Mouse (Mus musculus) limb, embryonic 12.5 days (tissue): Measurements from ENCODE around the gene Tspan8. TPM values are rescaled to one million over a fixed set of nuclear protein-coding genes. Genes with fewer than 3 reads are reported as not detected.
A peak's percentile ranks its signal among the peaks of the same experiment; 100 is the strongest.
"Not testable (repeated sequence)": the region's sequence is repeated elsewhere in the genome, so short reads cannot be mapped to it uniquely, and the experiment has no call there.

Experiments used
- ATAC-seq: fragments of 200-750 bp; cut with Nextera tagmentation; 2 replicates; pipeline ENCODE4 v1.8.0; 2017; ENCODE audit warnings: low read depth, moderate TSS enrichment; ENCODE audit not compliant: insufficient number of reproducible peaks, insufficient read depth, low FRiP score, low TSS enrichment
- H3K27ac ChIP-seq: fragments of 300-500 bp; sonication (generic); 2 replicates; pipeline ENCODE4 v1.5.1; 2016; ENCODE audit warnings: mild to moderate bottlenecking, moderate library complexity
- H3K27me3 ChIP-seq: fragments of 300-500 bp; sonication (generic); 2 replicates; pipeline ENCODE4 v1.6.1; 2016; ENCODE audit warnings: mild to moderate bottlenecking, moderate library complexity
- H3K36me3 ChIP-seq: fragments of 300-500 bp; sonication (generic); 2 replicates; pipeline ENCODE4 v1.6.1; 2016; ENCODE audit warnings: mild to moderate bottlenecking, moderate library complexity
- H3K4me1 ChIP-seq: fragments of 300-500 bp; sonication (generic); replicated peaks from 2 replicates; pipeline ENCODE4 v1.6.1; 2016
- H3K4me2 ChIP-seq: fragments of 300-500 bp; sonication (generic); 2 replicates; pipeline ENCODE4 v1.6.1; 2016; ENCODE audit warnings: mild to moderate bottlenecking, moderate library complexity
- H3K4me3 ChIP-seq: fragments of 300-500 bp; sonication (generic); replicated peaks from 2 replicates; pipeline ENCODE4 v1.5.1; 2016; ENCODE audit warnings: mild to moderate bottlenecking
- H3K9ac ChIP-seq: fragments of 300-500 bp; sonication (generic); replicated peaks from 2 replicates; pipeline ENCODE4 v1.6.1; 2016; ENCODE audit warnings: mild to moderate bottlenecking, moderate library complexity
- H3K9me3 ChIP-seq: fragments of 300-500 bp; sonication (generic); 2 replicates; pipeline ENCODE4 v1.6.1; 2016; ENCODE audit warnings: mild to moderate bottlenecking, moderate library complexity
- WGBS: fragments of 180-500 bp; shearing (Covaris S2); methylation state at CpG from one replicate; pipeline ENCODE4 v1.1.7; 2016; 5-methylcytosine and 5-hydroxymethylcytosine counted together
- polyA plus RNA-seq: library from polyadenylated mRNA; unstranded; fragments of >200 nt; fragmentation: Nextera tagmentation; extraction: Ambion mirVana; gene quantifications from 2 replicates; pipeline ENCODE4 v1.2.1, GENCODE M21; 2016

Tspan8 gene
- polyA plus RNA-seq, 1 experiment from 2014 or later, result 1.1 TPM

GRCm38 (mm10) chr10:115803013-115803412, 13.6 kb upstream of the Tspan8 start:
- not testable (repeated sequence) for H3K4me2 ChIP-seq, H3K4me3 ChIP-seq, H3K36me3 ChIP-seq, H3K4me1 ChIP-seq, H3K9ac ChIP-seq, H3K9me3 ChIP-seq, H3K27me3 ChIP-seq, ATAC-seq, H3K27ac ChIP-seq
- WGBS, result 93% methylated on average over 9 of the region's 9 CpGs

GRCm38 (mm10) chr10:115803765-115804164, 12.9 kb upstream of the Tspan8 start:
- H3K4me1 ChIP-seq, result no peaks in the 10 kb centered on the region
- no peaks in the 10 kb centered on the region for H3K9me3 ChIP-seq
- 89% methylated on average over 2 of the region's 2 CpGs for WGBS
- H3K9ac ChIP-seq, result no peak overlapping the region
- H3K4me2 ChIP-seq, result no peak overlapping the region
- H3K4me3 ChIP-seq, result no peak overlapping the region
- H3K27ac ChIP-seq, result no peak overlapping the region
- H3K36me3 ChIP-seq, result no peaks in the 10 kb centered on the region
- no peak for ATAC-seq
- no peaks in the 10 kb centered on the region for H3K27me3 ChIP-seq

GRCm38 (mm10) chr10:115805987-115806386, 10.6 kb upstream of the Tspan8 start:
- ATAC-seq, result no peak
- 83% methylated on average over 5 of the region's 5 CpGs for WGBS

GRCm38 (mm10) chr10:115809169-115809568, 7.5 kb upstream of the Tspan8 start:
- no peak overlapping the region for H3K4me2 ChIP-seq
- H3K9ac ChIP-seq, result no peak overlapping the region
- no peak for ATAC-seq
- H3K4me1 ChIP-seq, result peaks cover 7% of the 10 kb centered on the region; the same call in 1 of the 2 replicates
- no peak overlapping the region for H3K4me3 ChIP-seq
- 74% methylated on average over 7 of the region's 7 CpGs for WGBS
- H3K27ac ChIP-seq, result no peak overlapping the region
- no peaks in the 10 kb centered on the region for H3K36me3 ChIP-seq
- H3K9me3 ChIP-seq, result no peaks in the 10 kb centered on the region
- no peaks in the 10 kb centered on the region for H3K27me3 ChIP-seq

More at GRCm38 (mm10) chr10:115805987-115806386, 10.6 kb upstream of the Tspan8 start:
- Histone ChIP-seq H3K27ac (no peak overlapping the region), H3K36me3 (no peaks in the 10 kb centered on the region), H3K9me3 (no peaks in the 10 kb centered on the region), H3K4me3 (no peak overlapping the region), H3K4me2 (no peak overlapping the region), H3K4me1 (peaks cover 4% of the 10 kb centered on the region; the same call in 1 of the 2 replicates), H3K27me3 (no peaks in the 10 kb centered on the region), H3K9ac (no peak overlapping the region)

- Histone ChIP-seq H3K9me3 (no peaks in the 10 kb centered on the region), H3K27ac (peak overlapping the region; percentile 41; the same call in 1 of the 2 replicates), H3K27me3 (no peaks in the 10 kb centered on the region), H3K9ac (no peak overlapping the region), H3K4me1 (peaks cover 7% of the 10 kb centered on the region; the same call in 1 of the 2 replicates), H3K4me2 (no peak overlapping the region), H3K36me3 (no peaks in the 10 kb centered on the region), H3K4me3 (no peak overlapping the region)
- 41% methylated on average over 5 of the region's 5 CpGs for WGBS
- ATAC-seq, result peak; percentile 42; the same call in 1 of the 2 replicates
These were observed 5.1 kb upstream of the Tspan8 start for GRCm38 (mm10) chr10:115811519-115811918.

- H3K4me1 ChIP-seq, result peaks cover 10% of the 10 kb centered on the region; the same call in 1 of the 2 replicates
- H3K27me3 ChIP-seq, result no peaks in the 10 kb centered on the region
- ATAC-seq, result no peak
- H3K27ac ChIP-seq, result no peak overlapping the region
- H3K9ac ChIP-seq, result no peak overlapping the region
- H3K9me3 ChIP-seq, result no peaks in the 10 kb centered on the region
- WGBS, result 85% methylated on average over 11 of the region's 11 CpGs
- H3K4me2 ChIP-seq, result no peak overlapping the region
- H3K36me3 ChIP-seq, result no peaks in the 10 kb centered on the region
- H3K4me3 ChIP-seq, result no peak overlapping the region
These were observed 1.8 kb upstream of the Tspan8 start for GRCm38 (mm10) chr10:115814878-115815277.

- no peaks in the 10 kb centered on the region for H3K36me3 ChIP-seq
- WGBS, result 65% methylated on average over 13 of the region's 13 CpGs
- no peak overlapping the region for H3K27ac ChIP-seq
- no peak overlapping the region for H3K4me2 ChIP-seq
- no peak for ATAC-seq
- H3K4me3 ChIP-seq, result no peak overlapping the region
- 0 out of 2 replicates have a peak, but pooled peaks cover 3% of the 10 kb centered on the region for H3K4me1 ChIP-seq
- H3K9me3 ChIP-seq, result no peaks in the 10 kb centered on the region
- no peak overlapping the region for H3K9ac ChIP-seq
- H3K27me3 ChIP-seq, result no peaks in the 10 kb centered on the region
These were observed 558 bp downstream of the Tspan8 start for GRCm38 (mm10) chr10:115817056-115817724.

- no peaks in the 10 kb centered on the region for H3K36me3 ChIP-seq
These were observed 8.7 kb downstream of the Tspan8 start for GRCm38 (mm10) chr10:115825289-115825688.

GRCm38 (mm10) chr10:115828872-115829271, 12.2 kb downstream of the Tspan8 start:
- Histone ChIP-seq H3K4me1 (peaks cover 12% of the 10 kb centered on the region; the same call in 1 of the 2 replicates), H3K9ac (no peak overlapping the region), H3K9me3 (no peaks in the 10 kb centered on the region), H3K36me3 (no peaks in the 10 kb centered on the region), H3K4me2 (no peak overlapping the region), H3K27me3 (no peaks in the 10 kb centered on the region), H3K4me3 (no peak overlapping the region), H3K27ac (no peak overlapping the region)
- WGBS, result 88% methylated on average over 5 of the region's 5 CpGs
- ATAC-seq, result no peak

More at GRCm38 (mm10) chr10:115825289-115825688, 8.7 kb downstream of the Tspan8 start:
- no peak overlapping the region for H3K9ac ChIP-seq
- WGBS, result 89% methylated on average over 7 of the region's 7 CpGs
- H3K9me3 ChIP-seq, result no peaks in the 10 kb centered on the region
- H3K27me3 ChIP-seq, result no peaks in the 10 kb centered on the region
- peaks cover 2% of the 10 kb centered on the region; the same call in 1 of the 2 replicates for H3K4me1 ChIP-seq
- H3K27ac ChIP-seq, result no peak overlapping the region
- H3K4me3 ChIP-seq, result no peak overlapping the region
- no peak for ATAC-seq
- no peak overlapping the region for H3K4me2 ChIP-seq

- Histone ChIP-seq H3K36me3 (no peaks in the 10 kb centered on the region), H3K9ac (no peak overlapping the region), H3K4me1 (peaks cover 21% of the 10 kb centered on the region; the same call in 1 of the 2 replicates), H3K4me2 (no peak overlapping the region), H3K27ac (no peak overlapping the region), H3K9me3 (no peaks in the 10 kb centered on the region), H3K27me3 (no peaks in the 10 kb centered on the region), H3K4me3 (no peak overlapping the region)
- 92% methylated on average over 1 of the region's 1 CpGs for WGBS
- ATAC-seq, result no peak
These were observed 13.1 kb downstream of the Tspan8 start for GRCm38 (mm10) chr10:115829696-115830095.

- no peaks in the 10 kb centered on the region for H3K27me3 ChIP-seq
- H3K4me1 ChIP-seq, result peaks cover 24% of the 10 kb centered on the region; the same call in 1 of the 2 replicates
- no peak for ATAC-seq
- no peak overlapping the region for H3K4me3 ChIP-seq
- no peak overlapping the region for H3K4me2 ChIP-seq
- H3K27ac ChIP-seq, result no peak overlapping the region
- H3K36me3 ChIP-seq, result no peaks in the 10 kb centered on the region
- no peak overlapping the region for H3K9ac ChIP-seq
- no peaks in the 10 kb centered on the region for H3K9me3 ChIP-seq
- 52% methylated on average over 3 of the region's 3 CpGs for WGBS
These were observed 14.1 kb downstream of the Tspan8 start for GRCm38 (mm10) chr10:115830726-115831125.
